Mouse (Mus musculus) brain, embryonic 14.5 days (tissue): Measurements from ENCODE around the gene Tmem82.

Experiments
- CTCF ChIP-seq: fragments of 200-500 bp; IDR thresholded peaks from 2 replicates; pipeline ENCODE4 v1.5.1; 2012; ENCODE audit warnings: inconsistent platforms, mild to moderate bottlenecking, moderate library complexity, borderline replicate concordance; ENCODE audit not compliant: insufficient read depth, insufficient read length; ENCODE audit errors: extremely low read depth
- POLR2A ChIP-seq: fragments of 200-500 bp; IDR thresholded peaks from 2 replicates; pipeline ENCODE4 v1.6.1; 2012; ENCODE audit warnings: mild to moderate bottlenecking, inconsistent platforms, borderline replicate concordance; ENCODE audit not compliant: poor library complexity, insufficient read depth, insufficient read length, severe bottlenecking; ENCODE audit errors: extremely low read depth

DNA sequence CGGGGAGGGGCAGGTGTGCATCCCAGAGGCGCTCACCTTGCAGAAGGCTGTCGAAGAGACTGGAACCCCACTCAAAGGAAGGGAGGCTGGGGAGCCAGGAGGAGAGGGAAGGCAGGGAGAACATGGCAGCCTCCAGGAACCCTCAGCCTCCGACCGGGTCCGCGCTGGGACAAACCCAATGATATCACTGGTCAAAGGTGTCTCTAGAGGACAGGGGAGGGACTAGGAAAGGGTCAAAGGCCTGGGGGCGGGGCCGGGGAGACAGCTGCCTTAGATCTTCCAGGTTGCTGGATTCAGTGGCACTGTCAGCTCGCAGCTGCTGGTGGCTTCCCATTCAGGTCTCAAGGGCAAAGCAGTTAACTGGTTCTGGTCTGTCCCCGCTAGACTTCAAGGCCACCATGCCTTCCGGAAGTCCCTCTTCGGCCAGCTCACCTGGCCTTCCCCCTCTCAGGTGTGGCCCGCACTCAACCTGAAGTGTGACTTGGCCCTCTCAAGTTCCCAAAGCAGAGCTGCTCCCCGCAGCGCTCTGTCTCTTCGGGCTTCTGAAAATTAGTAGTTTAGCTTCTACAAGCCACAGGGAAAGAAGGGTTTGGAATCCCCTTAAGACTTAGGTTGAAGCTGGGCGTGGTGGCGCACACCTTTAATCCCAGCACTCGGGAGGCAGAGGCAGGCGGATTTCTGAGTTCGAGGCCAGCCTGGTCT, 419 bp downstream of the Tmem82 start:
- TF ChIP-seq CTCF (no peak), POLR2A (no peak)
